28 mouse cellular contexts compared by ENCODE assay signal in genomic region chr2:60369454-60369853, GRCm38 (mm10). TPM values are rescaled to one million over a fixed set of nuclear protein-coding genes. Genes with fewer than 3 reads are reported as not detected.
DNase-seq lines count a peak whose midpoint lies in the region; ATAC-seq and TF ChIP-seq lines count a peak whose summit lies in the region.
"Had no signal": no experiment of that assay in that cellular context is flagged by ENCODE, and none has a peak within 500 bp of the region (broad histone marks: within the 10 kb centered on the region; RNA-seq: fewer than 3 reads in every experiment).

No protein-coding gene starts in this region.

- WGBS in heart, embryonic 10.5 days = 82% methylated on average over 4 of the region's 4 CpGs

- DNase-seq in heart, embryonic 10.5 days (ENCODE audit: low spot score) = peak; percentile 59
- DNase-seq in heart, postnatal 36 days = no peak
- DNase-seq in adipocyte (ENCODE audit: low spot score) = peak; percentile 53
- no peak for DNase-seq in urinary bladder, postnatal 25 days (ENCODE audit: low spot score)
- DNase-seq in spleen, adult 12 weeks (ENCODE audit: low spot score) = no peak
- no peak for DNase-seq in frontal cortex, postnatal 10 days (ENCODE audit: low spot score in 2 of 2)
- DNase-seq: adrenal gland, adult 2 months; B cell, adult 2 months; cerebellum, adult 8-10 months; gastrocnemius, postnatal 14 days; heart, adult 18-20 months; heart, postnatal 10 days; kidney, adult 2 months; kidney, postnatal 36 days; lung, postnatal 10 days had no signal

- no peaks in the 10 kb centered on the region for H3K27me3 ChIP-seq in heart, embryonic 10.5 days (ENCODE audit: insufficient read depth, poor library complexity, severe bottlenecking)
- no peaks in the 10 kb centered on the region for H3K27me3 ChIP-seq in C2C12 (ENCODE audit: control insufficient read depth, insufficient read depth, insufficient read length)
- H3K27me3 ChIP-seq: embryonic facial prominence, embryonic 13.5 days; heart, embryonic 13.5 days; intestine, embryonic 15.5 days; limb, embryonic 13.5 days; neural tube, embryonic 13.5 days had no signal

- no peak overlapping the region for H3K27ac ChIP-seq in heart, embryonic 10.5 days
- H3K27ac ChIP-seq: embryonic facial prominence, embryonic 13.5 days; heart, embryonic 13.5 days; hindbrain, embryonic 10.5 days; intestine, embryonic 15.5 days; layer of hippocampus, adult 2 months; limb, embryonic 13.5 days; neural tube, embryonic 13.5 days had no signal

- peak overlapping the region; percentile 7 for H3ac ChIP-seq in C2C12 (ENCODE audit: control insufficient read depth, insufficient read length, low read depth)

- no peaks in the 10 kb centered on the region for H3K4me1 ChIP-seq in heart, embryonic 10.5 days
- H3K4me1 ChIP-seq: embryonic facial prominence, embryonic 13.5 days; hindbrain, embryonic 10.5 days; intestine, embryonic 15.5 days; limb, embryonic 13.5 days; neural tube, embryonic 13.5 days had no signal

- TF ChIP-seq CTCF in C2C12 (IDR thresholded peaks at IDR 0.05; ENCODE audit: control insufficient read depth, insufficient read depth, insufficient read length) = no peak

- H3K79me2 ChIP-seq in C2C12 (ENCODE audit: control insufficient read depth, insufficient read depth) = peaks cover 7% of the 10 kb centered on the region

- H3K79me3 ChIP-seq in C2C12 (ENCODE audit: low read depth) = no peaks in the 10 kb centered on the region

- ATAC-seq in megakaryocyte progenitor cell, adult 5-6 weeks (replicated peaks; ENCODE audit: poor library complexity) = 0 out of 2 replicates have a peak, but pooled peaks have one; percentile 35
- ATAC-seq: forebrain, embryonic 16.5 days; hindbrain, embryonic 16.5 days; intestine, embryonic 15.5 days had no signal

- no peaks in the 10 kb centered on the region for H3K9me3 ChIP-seq in heart, embryonic 10.5 days
- H3K9me3 ChIP-seq: embryonic facial prominence, embryonic 13.5 days; G1E; heart, embryonic 13.5 days; hindbrain, embryonic 10.5 days; intestine, embryonic 15.5 days; limb, embryonic 13.5 days; neural tube, embryonic 13.5 days had no signal

- intact Hi-C loops in heart, postnatal 36 days (cut with DNase I) = no loop called here

- H3K36me3 ChIP-seq in heart, embryonic 10.5 days = peaks cover 9% of the 10 kb centered on the region; the same call in 1 of the 2 replicates
- H3K36me3 ChIP-seq in C2C12 (ENCODE audit: control insufficient read depth, insufficient read depth) = peaks cover 23% of the 10 kb centered on the region
- H3K36me3 ChIP-seq: embryonic facial prominence, embryonic 13.5 days; G1E; heart, embryonic 13.5 days; hindbrain, embryonic 10.5 days; intestine, embryonic 15.5 days; limb, embryonic 13.5 days; neural tube, embryonic 13.5 days had no signal

- no peak overlapping the region for H3K4me3 ChIP-seq in heart, embryonic 10.5 days
- H3K4me3 ChIP-seq in C2C12 (ENCODE audit: insufficient read depth, poor library complexity, severe bottlenecking) = no peak overlapping the region
- H3K4me3 ChIP-seq: embryonic facial prominence, embryonic 13.5 days; erythroblast, embryonic 14.5 days; heart, embryonic 13.5 days; hindbrain, embryonic 10.5 days; intestine, embryonic 15.5 days; layer of hippocampus, adult 2 months; limb, embryonic 13.5 days; neural tube, embryonic 13.5 days had no signal

TF ChIP-seq in C2C12, 6 proteins besides CTCF, POLR2A, EP300 and RAD21:
- TF ChIP-seq FOSL1 (IDR thresholded peaks at IDR 0.05; ENCODE audit: insufficient read depth, low read length, poor library complexity, severe bottlenecking) (peak; percentile 86), USF1 (IDR thresholded peaks at IDR 0.05; ENCODE audit: low read depth) (peak; percentile 6), MAX (IDR thresholded peaks at IDR 0.05) (peak; percentile 36), MYOD1 (IDR thresholded peaks at IDR 0.05; ENCODE audit: control insufficient read depth, insufficient read length, low read depth) (no peak), MYOG (IDR thresholded peaks at IDR 0.05; ENCODE audit: control insufficient read depth, extremely low read depth, insufficient read length) (no peak), CEBPB (IDR thresholded peaks at IDR 0.05; ENCODE audit: low read depth) (peak; percentile 95)

RNA-seq across cellular contexts. Expression of gene Ly75, which starts 13.6 kb away (rescaled TPM):
- polyA plus RNA-seq in heart, embryonic 10.5 days (2016; fragmentation: Nextera tagmentation; extraction: Ambion mirVana) = 5.3 and 6.6 TPM in 2 replicates
- total RNA-seq in heart, postnatal 36 days (2021) = under 1 TPM; 0.54 to 0.69 TPM
- 8.7 TPM for polyA plus RNA-seq in C2C12 (2012; fragmentation: generic; extraction: Trizol)
- 2.5 and 3.4 TPM in 2 replicates for total RNA-seq in megakaryocyte progenitor cell, adult 5-6 weeks (2015)
- 4.4 and 4.5 TPM in 2 replicates for total RNA-seq in megakaryocyte progenitor cell, adult 5-6 weeks (2017)
- polyA plus RNA-seq: erythroblast, embryonic 14.5 days had no signal

Comparison
In these comparisons a context has a peak if more than half of its experiments do, and no peak if none do; other contexts are left out.
1. DNase-seq: peak in heart, embryonic 10.5 days (single experiment) and adipocyte (single experiment); none in heart, postnatal 36 days (0 of 2), urinary bladder, postnatal 25 days (single experiment), spleen, adult 12 weeks (single experiment) and frontal cortex, postnatal 10 days (0 of 2).